Comparison of ENCODE assay signal across 8 mouse cellular contexts in genomic region chr10:121476190-121476967, GRCm38 (mm10). TPM values are rescaled to one million over a fixed set of nuclear protein-coding genes. Genes with fewer than 3 reads are reported as not detected.
DNase-seq lines count a peak whose midpoint lies in the region; ATAC-seq and TF ChIP-seq lines count a peak whose summit lies in the region.

Rassf3 (minus strand) TSS chr10:121476347.

- peak within 1 kb of the TSS; percentile 83 for H3K4me3 ChIP-seq in gastrocnemius, adult 2 months
- peak within 1 kb of the TSS; percentile 74 for H3K4me3 ChIP-seq in hindbrain, embryonic 16.5 days (ENCODE audit: low read length)

- DNase-seq in adipocyte (ENCODE audit: low spot score), result peak; percentile 57
- peak; percentile 98 for DNase-seq in gastrocnemius, adult 2 months
- peak; percentile 57 to 83 for DNase-seq in left cerebral cortex, adult 8-10 months (ENCODE audit: low spot score in 2 of 2)
- DNase-seq in right cerebral cortex, adult 18-20 months, result peak; percentile 86
- peak; percentile 85 for DNase-seq in urinary bladder, postnatal 10 days (ENCODE audit: low spot score)

- intact Hi-C loops in gastrocnemius, adult 2 months (cut with DNase I), result loop anchor here (2.0 kb wide), 2 partner anchors 30 to 66 kb away; no protein-coding TSS in a partner anchor

- H3K27ac ChIP-seq in gastrocnemius, adult 2 months, result peak within 1 kb of the TSS; percentile 92
- H3K27ac ChIP-seq in hindbrain, embryonic 16.5 days (ENCODE audit: low read depth, low read length), result peak within 1 kb of the TSS; percentile 73

- H3K9ac ChIP-seq in hindbrain, embryonic 16.5 days (ENCODE audit: low read depth, low read length), result peak within 1 kb of the TSS; percentile 77

- no peaks in the 10 kb centered on the region for H3K36me3 ChIP-seq in hindbrain, embryonic 16.5 days (ENCODE audit: control insufficient read depth, insufficient read depth, low read length)

- WGBS in hindbrain, embryonic 16.5 days, result 2% methylated on average over 36 of the region's 62 CpGs

- peak; percentile 63 for ATAC-seq in common myeloid progenitor, adult 5-6 weeks (replicated peaks; ENCODE audit: low read depth, poor library complexity, severe bottlenecking)
- peak; percentile 91 for ATAC-seq in hindbrain, embryonic 16.5 days
- ATAC-seq in megakaryocyte, adult 5-6 weeks (ENCODE audit: poor library complexity, severe bottlenecking), result peak; percentile 66

- peaks cover 20% of the 10 kb centered on the region for H3K4me1 ChIP-seq in hindbrain, embryonic 16.5 days (ENCODE audit: control insufficient read depth, insufficient read depth, low read depth, low read length)

- H3K9me3 ChIP-seq in hindbrain, embryonic 16.5 days (ENCODE audit: control insufficient read depth, low read length), result no peaks in the 10 kb centered on the region

- TF ChIP-seq CTCF in gastrocnemius, adult 2 months (IDR thresholded peaks at IDR 0.05), result peak; percentile 57

- peak within 1 kb of the TSS; percentile 95 for H3K4me2 ChIP-seq in hindbrain, embryonic 16.5 days (ENCODE audit: low read length)

- H3K27me3 ChIP-seq in hindbrain, embryonic 16.5 days (replicated peaks; ENCODE audit: control insufficient read depth, insufficient read depth, low read length), result no peaks in the 10 kb centered on the region; the same call in 1 of the 2 replicates

RNA-seq across cellular contexts. Expression of gene Rassf3, which starts in this region (rescaled TPM):
- total RNA-seq in common myeloid progenitor, adult 5-6 weeks (2017), result 17.6 and 20.8 TPM in 2 replicates
- total RNA-seq in gastrocnemius, adult 2 months (2021), result 10 to 100 TPM; 29.2 to 47.3 TPM
- 5.3 and 6.0 TPM in 2 replicates for polyA plus RNA-seq in hindbrain, embryonic 16.5 days (2015; fragmentation: Nextera tagmentation; extraction: Ambion mirVana)
- 10 to 100 TPM; 43.2 to 52.0 (median 45.0) TPM for total RNA-seq in left cerebral cortex, adult 8-10 months (2022)
- total RNA-seq in megakaryocyte, adult 5-6 weeks (2015), result 65.7 and 65.8 TPM in 2 replicates
- 56.4 and 56.8 TPM in 2 replicates for total RNA-seq in megakaryocyte, adult 5-6 weeks (2017)

Comparison
In these comparisons a context has a peak if more than half of its experiments do, and no peak if none do; other contexts are left out.
1. Peak in every context shown above with its lines: DNase-seq, ATAC-seq, H3K4me3 ChIP-seq and H3K27ac ChIP-seq.